Mouse (Mus musculus) stomach, adult 2 months (tissue): Measurements from ENCODE around the gene Ankrd13d. TPM values are rescaled to one million over a fixed set of nuclear protein-coding genes. Genes with fewer than 3 reads are reported as not detected.

Source experiments
- polyA plus RNA-seq: library from polyadenylated mRNA; depleted of rRNA; stranded (reverse); fragments of >200 nt; gene quantifications from 2 replicates; pipeline ENCODE4 v1.2.3, GENCODE M21; 2012; rRNA removed

Ankrd13d gene
- polyA plus RNA-seq: 5.5 and 7.2 TPM in 2 replicates

DNA sequence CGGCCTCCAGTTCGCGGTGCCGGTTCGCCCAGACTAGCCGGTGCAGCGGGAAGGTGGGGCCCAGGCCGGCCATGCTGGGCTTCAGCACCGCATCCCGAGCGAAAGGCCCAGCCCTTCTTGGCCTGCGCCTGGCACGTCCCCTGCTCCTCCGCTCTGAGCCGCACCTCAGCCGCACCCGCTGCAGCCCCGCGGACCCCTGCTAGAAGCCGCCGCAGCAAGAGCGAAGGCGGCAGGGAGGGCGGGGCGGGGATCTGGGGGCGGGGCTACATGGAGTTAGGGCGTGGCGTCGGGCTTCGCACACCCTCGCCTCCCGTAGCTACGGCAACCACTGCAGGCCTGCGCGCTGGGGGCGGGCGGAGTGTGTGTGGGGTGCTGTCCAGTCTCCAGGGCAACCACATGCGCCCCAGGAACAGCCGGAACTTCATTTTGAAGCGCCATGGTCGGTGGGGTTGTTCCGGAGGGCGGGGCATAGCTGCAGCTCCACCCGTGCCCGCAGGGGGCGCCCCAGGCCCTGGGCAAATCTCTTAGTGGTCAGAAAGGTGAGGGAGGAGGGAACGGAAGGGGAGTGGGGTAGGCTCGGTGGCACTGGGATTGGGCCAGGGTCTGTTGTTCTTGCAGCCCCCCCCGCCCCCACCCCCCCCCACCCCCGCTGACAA lies at the start of gene Ankrd13d:
Gene Ankrd13d (minus strand): TSS at position 240 of the 656 bp plus-strand sequence.

GRCm38 (mm10) chr19:4306190-4306577 lies 23.2 kb upstream of the Ankrd13d start, which contains the start of gene Grk2:
Gene Grk2 (minus strand): TSS chr19:4306222.

DNA sequence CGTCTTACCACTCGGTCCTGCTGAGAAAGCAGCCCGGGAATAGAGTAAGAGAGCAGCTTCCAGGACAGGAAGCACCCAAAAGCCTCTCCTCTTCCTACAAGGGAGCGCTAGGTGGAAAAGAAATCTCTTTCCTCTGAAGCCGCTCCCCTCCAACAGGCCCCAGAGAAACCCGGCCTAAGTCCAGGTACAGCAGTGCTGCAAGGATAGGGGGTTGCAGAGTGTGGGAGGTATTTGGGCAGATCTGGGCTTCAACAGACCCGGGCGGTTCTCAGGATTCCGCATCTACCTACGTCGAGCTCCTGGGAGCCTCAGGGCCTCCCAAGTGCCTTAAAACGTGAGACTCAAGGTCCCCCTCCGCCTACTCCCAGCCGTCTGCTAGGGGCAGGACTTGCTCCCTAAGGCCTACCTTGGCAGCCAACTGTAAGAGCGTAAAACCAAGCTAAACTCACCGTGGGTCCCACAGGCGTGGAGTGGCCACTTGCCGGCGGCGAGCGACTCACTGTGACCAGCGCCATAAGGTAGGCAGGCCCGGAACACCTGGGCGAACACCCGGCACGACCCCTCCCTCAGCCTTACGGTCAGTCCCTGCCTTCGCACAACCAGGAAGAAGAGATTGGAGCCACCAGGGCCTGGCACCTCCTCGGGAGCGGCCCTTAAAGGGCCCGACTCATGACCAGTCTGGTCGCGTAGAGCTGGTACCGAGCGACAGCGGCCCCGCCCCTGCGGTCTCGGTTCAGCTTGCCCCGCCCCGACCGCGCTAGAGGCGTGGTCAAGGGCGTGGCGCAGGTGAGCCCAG lies 14.2 kb downstream of the Ankrd13d start, which contains the start of gene Ssh3:
Gene Ssh3 (minus strand): TSS at position 615 of the 796 bp plus-strand sequence.

DNA sequence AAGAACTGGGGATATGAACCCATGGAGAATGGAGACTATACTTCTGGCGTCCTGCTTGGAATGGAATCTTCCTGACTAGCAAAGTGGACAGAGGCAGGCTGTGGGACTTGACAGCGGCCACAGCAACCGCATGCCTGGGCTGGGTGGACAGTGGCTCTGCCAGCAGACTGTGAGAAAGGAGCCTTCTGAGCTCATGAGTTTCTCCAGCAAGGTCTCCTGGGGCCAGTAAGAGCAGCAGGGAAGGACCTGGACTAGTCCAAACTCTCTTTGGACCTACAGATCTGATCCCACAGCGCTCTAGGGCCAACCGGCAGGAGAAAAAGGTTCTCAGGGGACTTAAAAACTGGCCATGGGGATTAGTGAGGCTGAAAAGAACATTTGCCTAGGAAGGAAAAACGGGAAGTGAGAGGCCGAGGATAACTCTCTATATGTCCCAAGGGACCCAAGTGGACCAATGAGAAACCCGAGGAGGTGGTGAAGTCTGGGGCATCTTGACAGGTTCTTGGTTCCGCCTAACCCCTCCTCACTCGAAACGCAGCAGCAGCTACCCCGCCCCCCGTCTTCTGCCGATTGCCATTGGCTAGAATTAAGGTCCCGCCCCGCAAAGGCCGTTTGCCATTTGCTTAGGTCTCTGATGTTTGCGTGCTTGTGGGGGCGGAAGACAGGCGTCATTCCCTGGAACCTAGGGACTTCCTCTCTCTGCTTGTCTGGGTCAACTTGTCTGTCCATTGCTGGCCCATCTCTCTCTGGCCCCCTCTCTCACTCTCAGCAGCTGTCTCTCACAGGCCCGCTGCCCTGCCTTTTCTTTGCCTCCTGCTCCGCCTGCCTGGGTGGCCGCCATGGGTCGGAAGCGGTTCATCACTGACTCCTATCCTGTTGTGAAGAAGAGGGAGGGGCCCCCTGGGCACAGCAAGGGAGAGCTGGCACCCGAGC lies 51.4 kb downstream of the Ankrd13d start, which contains the start of gene Pold4:
Gene Pold4 (plus strand): TSS at position 647 of the 933 bp plus-strand sequence.

Other genes starting within 250 kb of the Ankrd13d start
- 1,477 and 1,578 TPM in 2 replicates for gene Gstp1, start 245.2 kb downstream of the Ankrd13d start, polyA plus RNA-seq
- gene Gstp2, start 237.1 kb downstream of the Ankrd13d start, polyA plus RNA-seq: 160 and 194 TPM in 2 replicates
- gene Gstp3, start 223.6 kb downstream of the Ankrd13d start, polyA plus RNA-seq: 1.6 and 1.9 TPM in 2 replicates
- not detected in 2 replicates for gene Cabp2, start 201.6 kb downstream of the Ankrd13d start, polyA plus RNA-seq
- 155 and 221 TPM in 2 replicates for gene Cdk2ap2, start 186.0 kb downstream of the Ankrd13d start, polyA plus RNA-seq
- 68.7 and 72.3 TPM in 2 replicates for gene Pitpnm1, start 183.1 kb downstream of the Ankrd13d start, polyA plus RNA-seq
- gene Aip, start 157.3 kb downstream of the Ankrd13d start, polyA plus RNA-seq: 25.6 and 32.7 TPM in 2 replicates
- gene Gpr152, start 143.3 kb downstream of the Ankrd13d start, polyA plus RNA-seq: not detected in 2 replicates
- not detected in 2 replicates for gene Cabp4, start 139.1 kb downstream of the Ankrd13d start, polyA plus RNA-seq
- gene Coro1b, start 134.5 kb downstream of the Ankrd13d start, polyA plus RNA-seq: 140 and 142 TPM in 2 replicates
- 25.8 and 51.7 TPM in 2 replicates for gene Ptprcap, start 129.5 kb downstream of the Ankrd13d start, polyA plus RNA-seq
- gene Rps6kb2, start 119.8 kb downstream of the Ankrd13d start, polyA plus RNA-seq: 37.1 and 39.1 TPM in 2 replicates
- 4.6 and 5.3 TPM in 2 replicates for gene Carns1, start 107.7 kb downstream of the Ankrd13d start, polyA plus RNA-seq
- gene Tbc1d10c, start 91.9 kb downstream of the Ankrd13d start, polyA plus RNA-seq: 1.5 and 5.0 TPM in 2 replicates
- 202 and 205 TPM in 2 replicates for gene Ppp1ca, start 91.1 kb downstream of the Ankrd13d start, polyA plus RNA-seq
- gene Rad9a, start 81.5 kb downstream of the Ankrd13d start, polyA plus RNA-seq: 8.0 and 9.5 TPM in 2 replicates
- gene Clcf1, start 68.9 kb downstream of the Ankrd13d start, polyA plus RNA-seq: 6.8 and 7.5 TPM in 2 replicates
- gene AC109138.7, start 68.8 kb downstream of the Ankrd13d start, polyA plus RNA-seq: not detected in 2 replicates
- 55.0 and 65.2 TPM in 2 replicates for gene Pold4, start 51.2 kb downstream of the Ankrd13d start, polyA plus RNA-seq
- gene Ssh3, start 14.0 kb downstream of the Ankrd13d start, polyA plus RNA-seq: 70.7 and 85.1 TPM in 2 replicates
- gene Grk2, start 23.1 kb upstream of the Ankrd13d start, polyA plus RNA-seq: 54.8 and 71.4 TPM in 2 replicates
- gene Kdm2a, start 115.1 kb upstream of the Ankrd13d start, polyA plus RNA-seq: 17.9 and 22.2 TPM in 2 replicates
- 17.8 and 35.6 TPM in 2 replicates for gene Rhod, start 156.3 kb upstream of the Ankrd13d start, polyA plus RNA-seq
- gene Syt12, start 194.3 kb upstream of the Ankrd13d start, polyA plus RNA-seq: 2.2 and 5.5 TPM in 2 replicates
- gene 2010003K11Rik, start 215.4 kb upstream of the Ankrd13d start, polyA plus RNA-seq: 1.00 and 1.3 TPM in 2 replicates
- gene Pcx, start 227.3 kb upstream of the Ankrd13d start, polyA plus RNA-seq: 40.8 and 40.9 TPM in 2 replicates